Mouse (Mus musculus) layer of hippocampus, postnatal 10 days (tissue): ENCODE measurements around the gene 9330182O14Rik. TPM values are rescaled to one million over a fixed set of nuclear protein-coding genes. Genes with fewer than 3 reads are reported as not detected.

Experiments
- microRNA-seq, 2 experiments: library from miRNA; unstranded; fragments of <30 nt; microRNA quantifications; one replicate each; pipeline ENCODE4 v1.2.0; 2021
- total RNA-seq, 2 experiments: library from RNA; stranded (reverse); gene quantifications; 2 replicates each; pipeline ENCODE4 v1.2.3; 2021

Gene 9330182O14Rik
- total RNA-seq, 2 experiments from 2014 or later, result not detected

Small RNAs within 50 kb of the gene (microRNA-seq; reads per million reads assigned to microRNA genes)
- 0 reads per million in 2 experiments for gene Gm25958
